Comparison of ENCODE assay signal across 8 mouse cellular contexts in the genomic region with DNA sequence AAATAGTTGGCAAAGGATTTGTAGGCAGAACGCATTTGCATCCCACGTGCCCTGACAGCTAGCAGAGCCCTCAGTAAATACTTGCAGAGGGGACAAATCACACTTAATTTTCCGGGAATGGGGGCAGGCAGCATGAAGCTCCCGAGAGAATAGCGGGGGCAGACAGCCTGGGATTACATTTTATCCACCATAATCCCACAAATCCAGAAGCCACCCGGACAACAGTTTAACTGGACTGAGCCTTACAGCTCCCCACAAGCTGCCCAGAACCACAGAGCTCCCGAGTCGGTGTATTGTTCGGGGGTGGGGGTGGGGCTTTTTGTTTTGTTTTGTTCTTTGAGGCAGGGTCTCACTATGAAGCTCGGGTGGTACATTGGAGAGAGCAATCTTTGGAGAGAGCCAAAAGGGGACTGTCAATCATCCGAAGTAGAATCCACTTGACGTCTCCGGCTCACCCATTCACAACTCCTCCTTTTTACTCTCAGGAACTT. TPM values are rescaled to one million over a fixed set of nuclear protein-coding genes. Genes with fewer than 3 reads are reported as not detected.
A peak's percentile ranks its signal among the peaks of the same experiment; 100 is the strongest.
DNase-seq lines count a peak whose midpoint lies in the region; ATAC-seq and TF ChIP-seq lines count a peak whose summit lies in the region.

No protein-coding gene starts in this region.

- 0 out of 2 replicates have a peak, but pooled peaks have one; percentile 1 for ATAC-seq in heart, embryonic 11.5 days (replicated peaks; ENCODE audit: insufficient number of reproducible peaks, low FRiP score, low TSS enrichment)
- ATAC-seq in midbrain, embryonic 11.5 days (ENCODE audit: low FRiP score) = peak; percentile 52

- H3K9ac ChIP-seq in heart, embryonic 11.5 days (ENCODE audit: low read depth, low read length) = peak overlapping the region; percentile 75
- no peak overlapping the region for H3K9ac ChIP-seq in ES-E14 (ENCODE audit: insufficient read depth, low read depth, low read length, poor library complexity, severe bottlenecking)
- peak overlapping the region; percentile 51 for H3K9ac ChIP-seq in midbrain, embryonic 11.5 days (ENCODE audit: low read length)

- H3K27ac ChIP-seq in heart, embryonic 11.5 days (ENCODE audit: low read depth, low read length) = peak overlapping the region; percentile 60; the same call in 1 of the 2 replicates
- H3K27ac ChIP-seq in ES-E14 (ENCODE audit: insufficient read depth, low read depth, low read length, poor library complexity, severe bottlenecking) = no peak overlapping the region
- peak overlapping the region; percentile 90 for H3K27ac ChIP-seq in hindbrain, embryonic 10.5 days
- no peak overlapping the region for H3K27ac ChIP-seq in midbrain, embryonic 11.5 days (ENCODE audit: low read depth, low read length)

- WGBS in heart, embryonic 11.5 days (ENCODE audit: insufficient replicate concordance) = 3% methylated on average over 13 of the region's 13 CpGs
- WGBS in hindbrain, embryonic 10.5 days = under 1% methylated on average over 13 of the region's 13 CpGs
- WGBS in midbrain, embryonic 11.5 days = 1% methylated on average over 13 of the region's 13 CpGs

- H3K4me2 ChIP-seq in heart, embryonic 11.5 days = peak overlapping the region; percentile 93
- H3K4me2 ChIP-seq in midbrain, embryonic 11.5 days = peak overlapping the region; percentile 73

- H3K4me3 ChIP-seq in heart, embryonic 11.5 days (ENCODE audit: low read depth, low read length) = peak overlapping the region; percentile 76
- peak overlapping the region; percentile 77 to 88 for H3K4me3 ChIP-seq in ES-E14 (ENCODE audit: insufficient read depth in 1 of 2, low read depth in 1 of 2, low read length in 2 of 2, poor library complexity in 1 of 2, severe bottlenecking in 1 of 2)
- H3K4me3 ChIP-seq in hindbrain, embryonic 10.5 days = peak overlapping the region; percentile 80
- H3K4me3 ChIP-seq in midbrain, embryonic 11.5 days (ENCODE audit: low read depth, low read length) = peak overlapping the region; percentile 44

- H3K36me3 ChIP-seq in heart, embryonic 11.5 days (ENCODE audit: control insufficient read depth, insufficient read depth, low read length) = no peaks in the 10 kb centered on the region
- no peaks in the 10 kb centered on the region for H3K36me3 ChIP-seq in ES-E14 (ENCODE audit: control insufficient read depth, insufficient read depth, low read length, poor library complexity, severe bottlenecking)
- no peaks in the 10 kb centered on the region for H3K36me3 ChIP-seq in hindbrain, embryonic 10.5 days
- no peaks in the 10 kb centered on the region for H3K36me3 ChIP-seq in midbrain, embryonic 11.5 days (ENCODE audit: control insufficient read depth, insufficient read depth, low read length)

- no peaks in the 10 kb centered on the region for H3K27me3 ChIP-seq in heart, embryonic 11.5 days (ENCODE audit: control insufficient read depth, insufficient read depth, low read length)
- H3K27me3 ChIP-seq in hindbrain, embryonic 10.5 days (ENCODE audit: insufficient read depth, poor library complexity, severe bottlenecking) = peaks cover 52% of the 10 kb centered on the region
- peaks cover 23% of the 10 kb centered on the region for H3K27me3 ChIP-seq in midbrain, embryonic 11.5 days (ENCODE audit: control insufficient read depth, insufficient read depth, low read length)

- intact Hi-C loops in heart, postnatal 36 days (cut with DNase I) = loop anchor here (2.0 kb wide), 2 partner anchors 21 to 51 kb away; no protein-coding TSS in a partner anchor

- no peak for DNase-seq in heart, postnatal 36 days
- DNase-seq in ES-E14 (ENCODE audit: low read depth, low spot score) = no peak
- peak; percentile 47 for DNase-seq in hindbrain, embryonic 10.5 days (ENCODE audit: low spot score)
- peak; percentile 91 for DNase-seq in midbrain, embryonic 11.5 days (ENCODE audit: low spot score, missing footprints)
- DNase-seq in yolk sac, embryonic 10.5 days (ENCODE audit: low spot score) = no peak
- DNase-seq in layer of hippocampus, postnatal 10 days (ENCODE audit: low spot score in 2 of 2) = no peak
- no peak for DNase-seq in urinary bladder, postnatal 14 days (ENCODE audit: low spot score)

- no peaks in the 10 kb centered on the region for H3K9me3 ChIP-seq in heart, embryonic 11.5 days (replicated peaks; ENCODE audit: control insufficient read depth, low read length)
- H3K9me3 ChIP-seq in ES-E14 (ENCODE audit: control insufficient read depth, insufficient read depth, low read depth, low read length) = no peaks in the 10 kb centered on the region
- no peaks in the 10 kb centered on the region for H3K9me3 ChIP-seq in hindbrain, embryonic 10.5 days
- H3K9me3 ChIP-seq in midbrain, embryonic 11.5 days (ENCODE audit: control insufficient read depth, low read length) = no peaks in the 10 kb centered on the region

- H3K4me1 ChIP-seq in heart, embryonic 11.5 days (ENCODE audit: control insufficient read depth, insufficient read depth, low read length) = peaks cover 31% of the 10 kb centered on the region
- H3K4me1 ChIP-seq in ES-E14 (ENCODE audit: control insufficient read depth in 2 of 2, insufficient read depth in 2 of 2, low read length in 2 of 2, poor library complexity in 1 of 2) = peaks cover 1 to 10% of the 10 kb centered on the region in 2 experiments; a peak in 3 of 4 replicates
- peaks cover 57% of the 10 kb centered on the region for H3K4me1 ChIP-seq in hindbrain, embryonic 10.5 days (replicated peaks)
- peaks cover 21% of the 10 kb centered on the region for H3K4me1 ChIP-seq in midbrain, embryonic 11.5 days (ENCODE audit: control insufficient read depth, insufficient read depth, low read length)

- in situ Hi-C loops in ES-E14 (cut with MboI; ENCODE audit: low sequenced_read_pairs in 2 of 2, unreplicated experiment in 2 of 2) = no loop called here

TF ChIP-seq in ES-E14, 5 proteins besides CTCF, POLR2A, EP300 and RAD21:
- TF ChIP-seq ZNF384 (IDR thresholded peaks at IDR 0.05; ENCODE audit: low read depth, low read length) (no peak), ZC3H11A (IDR thresholded peaks at IDR 0.05; ENCODE audit: borderline replicate concordance, low read depth, low read length) (no peak), CHD2 (IDR thresholded peaks at IDR 0.05; ENCODE audit: low read depth, low read length) (no peak), MAFK (IDR thresholded peaks at IDR 0.05; ENCODE audit: insufficient read depth, low read depth, low read length) (no peak), HCFC1 (IDR thresholded peaks at IDR 0.05; ENCODE audit: borderline replicate concordance, insufficient read depth, low read length) (no peak)

RNA-seq across cellular contexts. Expression of gene Dusp5, which starts 0.7 kb away (rescaled TPM):
- 9.2 and 9.4 TPM in 2 replicates for polyA plus RNA-seq in heart, embryonic 11.5 days (2014; fragmentation: Nextera tagmentation; extraction: Ambion mirVana)
- 10 to 100 TPM in 1 of 2 experiments, 1 to 10 TPM in 1; 4.1 to 12.8 TPM for total RNA-seq in heart, postnatal 36 days (2021)
- total RNA-seq in ES-E14 (2012; rRNA removed) = 12.7 and 24.1 TPM in 2 replicates
- 3.8 and 4.7 TPM in 2 replicates for polyA plus RNA-seq in hindbrain, embryonic 10.5 days (2016; fragmentation: Nextera tagmentation; extraction: Ambion mirVana)
- polyA plus RNA-seq in midbrain, embryonic 11.5 days (2014; fragmentation: Nextera tagmentation; extraction: Ambion mirVana) = 1.9 and 2.9 TPM in 2 replicates
- total RNA-seq in layer of hippocampus, postnatal 10 days (2021) = 10 to 100 TPM in 1 of 2 experiments, 1 to 10 TPM in 1; 9.3 to 10.1 TPM

Comparison
In these comparisons a context has a peak if more than half of its experiments do, and no peak if none do; other contexts are left out.
1. H3K27ac ChIP-seq: peak in heart, embryonic 11.5 days (single experiment) and hindbrain, embryonic 10.5 days (single experiment); none in ES-E14 (single experiment) and midbrain, embryonic 11.5 days (single experiment).
2. DNase-seq: peak in hindbrain, embryonic 10.5 days (single experiment) and midbrain, embryonic 11.5 days (single experiment); none in heart, postnatal 36 days (0 of 2), ES-E14 (single experiment), yolk sac, embryonic 10.5 days (single experiment), layer of hippocampus, postnatal 10 days (0 of 2) and urinary bladder, postnatal 14 days (single experiment).
3. Peak in every context shown above with its lines, with median percentiles within 50 percentile points of each other: H3K4me3 ChIP-seq.